Mouse (Mus musculus): Measurements from ENCODE around the gene Rasgef1b. TPM values are rescaled to one million over a fixed set of nuclear protein-coding genes. Genes with fewer than 3 reads are reported as not detected.

Rasgef1b gene
- polyA plus RNA-seq, 2 experiments, result 4.3 to 9.2 TPM

DNA sequence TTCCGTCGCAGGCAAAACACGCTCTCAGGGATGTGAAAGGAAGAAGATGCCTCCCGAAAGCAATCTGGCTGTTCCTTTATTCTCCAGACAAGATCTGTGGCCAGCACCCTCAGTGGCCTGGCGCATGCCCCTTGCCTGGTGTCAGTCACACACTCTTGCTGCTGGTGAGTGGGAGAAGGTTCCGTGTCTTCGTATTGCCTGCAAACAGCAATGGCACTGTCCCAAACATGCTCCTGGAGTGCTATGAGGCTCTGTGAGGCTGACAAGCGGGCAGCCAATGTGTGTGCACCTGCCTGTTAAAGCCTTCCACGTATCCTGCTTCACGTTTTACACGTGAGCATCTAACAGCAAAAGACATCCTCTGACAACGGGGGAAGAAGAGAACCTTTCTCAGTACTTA, 25.0 kb upstream of the Rasgef1b start:
- Histone ChIP-seq H3K4me2 (replicated peaks; ENCODE audit: low read depth, low read length, severe bottlenecking) (no peak overlapping the region), H3K4me1 (ENCODE audit: control insufficient read depth, insufficient read depth, low read length) (no peaks in the 10 kb centered on the region), H3K36me3 (ENCODE audit: control insufficient read depth, insufficient read depth, low read length) (no peaks in the 10 kb centered on the region), H3K27ac (replicated peaks; ENCODE audit: low read depth, low read length) (no peak overlapping the region), H3K9ac (ENCODE audit: low read depth, low read length, severe bottlenecking) (no peak overlapping the region), H3K27me3 (ENCODE audit: control insufficient read depth, insufficient read depth, low read length) (no peaks in the 10 kb centered on the region), H3K9me3 (ENCODE audit: control insufficient read depth, low read length) (no peaks in the 10 kb centered on the region), H3K4me3 (replicated peaks; ENCODE audit: low read length) (no peak overlapping the region)
- no peak for TF ChIP-seq POLR2A (IDR thresholded peaks at IDR 0.05; ENCODE audit: borderline replicate concordance, extremely low read depth, insufficient read depth, insufficient read length)
- no peak for DNase-seq (ENCODE audit: low spot score)
- no peak for ATAC-seq (ENCODE audit: low FRiP score, low read depth)
- WGBS, result 79% methylated on average over 12 of the region's 12 CpGs

- Histone ChIP-seq H3K36me3 (ENCODE audit: control insufficient read depth, insufficient read depth, low read length) (no peaks in the 10 kb centered on the region), H3K4me1 (ENCODE audit: control insufficient read depth, insufficient read depth, low read length) (no peaks in the 10 kb centered on the region), H3K4me2 (replicated peaks; ENCODE audit: low read depth, low read length, severe bottlenecking) (no peak overlapping the region), H3K9me3 (ENCODE audit: control insufficient read depth, low read length) (no peaks in the 10 kb centered on the region), H3K27me3 (ENCODE audit: control insufficient read depth, insufficient read depth, low read length) (no peaks in the 10 kb centered on the region), H3K4me3 (replicated peaks; ENCODE audit: low read length) (no peak overlapping the region), H3K27ac (replicated peaks; ENCODE audit: low read depth, low read length) (no peak overlapping the region), H3K9ac (ENCODE audit: low read depth, low read length, severe bottlenecking) (no peak overlapping the region)
- DNase-seq (ENCODE audit: low spot score) (no peak), ATAC-seq (ENCODE audit: low FRiP score, low read depth) (no peak)
- 76% methylated on average over 13 of the region's 13 CpGs for WGBS
- TF ChIP-seq POLR2A (IDR thresholded peaks at IDR 0.05; ENCODE audit: borderline replicate concordance, extremely low read depth, insufficient read depth, insufficient read length), result no peak
Measured at GRCm38 (mm10) chr5:99753368-99753767, 24.5 kb upstream of the Rasgef1b start.

DNA sequence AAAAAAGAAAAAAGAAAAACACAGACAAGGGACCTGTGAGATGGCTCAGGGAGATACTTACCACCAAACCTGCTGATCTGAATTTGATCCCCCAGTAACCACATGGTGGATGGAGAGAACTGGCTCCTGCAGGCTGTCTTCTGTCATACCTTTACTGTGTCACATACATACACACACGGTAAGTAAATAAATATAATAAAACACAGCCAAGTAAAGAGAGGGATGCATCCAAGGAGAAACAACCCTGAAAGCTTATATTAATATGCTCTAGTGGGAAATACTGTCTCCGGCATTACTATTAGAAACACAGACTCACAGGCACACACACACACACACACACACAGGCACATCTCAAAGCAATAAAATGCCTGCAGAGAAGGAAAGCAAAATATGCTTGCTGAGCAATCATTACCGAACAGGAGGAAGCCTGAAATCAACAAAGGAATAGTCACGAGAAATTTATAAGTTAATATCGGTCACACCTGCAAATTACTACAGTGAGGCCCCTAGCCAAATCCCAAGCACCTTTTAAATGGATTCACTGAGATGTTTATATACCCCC, 23.9 kb upstream of the Rasgef1b start:
- Histone ChIP-seq H3K9me3 (ENCODE audit: control insufficient read depth, low read length) (no peaks in the 10 kb centered on the region), H3K4me3 (replicated peaks; ENCODE audit: low read length) (no peak overlapping the region), H3K36me3 (ENCODE audit: control insufficient read depth, insufficient read depth, low read length) (no peaks in the 10 kb centered on the region), H3K9ac (ENCODE audit: low read depth, low read length, severe bottlenecking) (no peak overlapping the region), H3K4me1 (ENCODE audit: control insufficient read depth, insufficient read depth, low read length) (no peaks in the 10 kb centered on the region), H3K4me2 (replicated peaks; ENCODE audit: low read depth, low read length, severe bottlenecking) (no peak overlapping the region), H3K27ac (replicated peaks; ENCODE audit: low read depth, low read length) (no peak overlapping the region), H3K27me3 (ENCODE audit: control insufficient read depth, insufficient read depth, low read length) (no peaks in the 10 kb centered on the region)
- WGBS, result 48% methylated on average over 5 of the region's 5 CpGs
- ATAC-seq (ENCODE audit: low FRiP score, low read depth) (no peak), DNase-seq (ENCODE audit: low spot score) (no peak)
- no peak for TF ChIP-seq POLR2A (IDR thresholded peaks at IDR 0.05; ENCODE audit: borderline replicate concordance, extremely low read depth, insufficient read depth, insufficient read length)

GRCm38 (mm10) chr5:99748417-99748816, 19.6 kb upstream of the Rasgef1b start:
- Histone ChIP-seq H3K4me2 (replicated peaks; ENCODE audit: low read depth, low read length, severe bottlenecking) (no peak overlapping the region), H3K27me3 (ENCODE audit: control insufficient read depth, insufficient read depth, low read length) (no peaks in the 10 kb centered on the region), H3K4me1 (ENCODE audit: control insufficient read depth, insufficient read depth, low read length) (no peaks in the 10 kb centered on the region; the same call in 1 of the 2 replicates), H3K9me3 (ENCODE audit: control insufficient read depth, low read length) (no peaks in the 10 kb centered on the region), H3K4me3 (replicated peaks; ENCODE audit: low read length) (no peak overlapping the region), H3K36me3 (ENCODE audit: control insufficient read depth, insufficient read depth, low read length) (no peaks in the 10 kb centered on the region), H3K9ac (ENCODE audit: low read depth, low read length, severe bottlenecking) (no peak overlapping the region), H3K27ac (replicated peaks; ENCODE audit: low read depth, low read length) (no peak overlapping the region)
- 73% methylated on average over 10 of the region's 10 CpGs for WGBS
- DNase-seq (ENCODE audit: low spot score) (no peak), ATAC-seq (ENCODE audit: low FRiP score, low read depth) (no peak)
- TF ChIP-seq POLR2A (IDR thresholded peaks at IDR 0.05; ENCODE audit: borderline replicate concordance, extremely low read depth, insufficient read depth, insufficient read length), result no peak

DNA sequence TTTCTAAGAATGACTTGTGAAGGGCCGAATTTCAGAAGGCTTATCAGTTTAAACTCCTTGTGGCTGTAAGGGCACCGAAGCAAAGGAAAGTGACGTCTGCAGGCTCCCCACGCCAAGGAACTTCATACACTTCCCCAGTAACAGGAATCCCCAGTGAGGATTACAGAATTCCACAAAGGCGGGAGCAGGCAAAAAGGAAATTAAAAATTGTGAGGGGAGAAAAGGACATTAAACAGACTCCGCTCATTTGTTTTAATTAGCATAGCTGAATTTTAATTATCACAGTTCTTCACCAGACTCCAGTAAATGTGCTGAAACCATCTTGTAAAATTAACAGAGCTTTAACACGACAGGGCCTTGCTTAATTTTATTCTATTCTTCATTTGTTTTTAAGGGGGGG, 17.2 kb upstream of the Rasgef1b start:
- no peak overlapping the region for H3K4me3 ChIP-seq (replicated peaks; ENCODE audit: low read length)
- ATAC-seq (ENCODE audit: low FRiP score, low read depth), result no peak
- no peak overlapping the region for H3K27ac ChIP-seq (replicated peaks; ENCODE audit: low read depth, low read length)
- H3K36me3 ChIP-seq (ENCODE audit: control insufficient read depth, insufficient read depth, low read length), result no peaks in the 10 kb centered on the region
- TF ChIP-seq POLR2A (IDR thresholded peaks at IDR 0.05; ENCODE audit: borderline replicate concordance, extremely low read depth, insufficient read depth, insufficient read length), result no peak
- peaks cover 2% of the 10 kb centered on the region; the same call in 1 of the 2 replicates for H3K4me1 ChIP-seq (ENCODE audit: control insufficient read depth, insufficient read depth, low read length)
- H3K27me3 ChIP-seq (ENCODE audit: control insufficient read depth, insufficient read depth, low read length), result no peaks in the 10 kb centered on the region
- H3K9ac ChIP-seq (ENCODE audit: low read depth, low read length, severe bottlenecking), result no peak overlapping the region
- 29% methylated on average over 7 of the region's 7 CpGs for WGBS
- DNase-seq (ENCODE audit: low spot score), result no peak
- no peaks in the 10 kb centered on the region for H3K9me3 ChIP-seq (ENCODE audit: control insufficient read depth, low read length)
- no peak overlapping the region for H3K4me2 ChIP-seq (replicated peaks; ENCODE audit: low read depth, low read length, severe bottlenecking)

- DNase-seq (ENCODE audit: low spot score) (no peak), ATAC-seq (ENCODE audit: low FRiP score, low read depth) (no peak)
- WGBS, result 38% methylated on average over 7 of the region's 7 CpGs
- Histone ChIP-seq H3K4me3 (replicated peaks; ENCODE audit: low read length) (no peak overlapping the region), H3K27ac (replicated peaks; ENCODE audit: low read depth, low read length) (no peak overlapping the region), H3K4me2 (replicated peaks; ENCODE audit: low read depth, low read length, severe bottlenecking) (no peak overlapping the region), H3K9ac (ENCODE audit: low read depth, low read length, severe bottlenecking) (no peak overlapping the region), H3K27me3 (ENCODE audit: control insufficient read depth, insufficient read depth, low read length) (no peaks in the 10 kb centered on the region), H3K4me1 (ENCODE audit: control insufficient read depth, insufficient read depth, low read length) (peaks cover 2% of the 10 kb centered on the region; the same call in 1 of the 2 replicates), H3K9me3 (ENCODE audit: control insufficient read depth, low read length) (no peaks in the 10 kb centered on the region), H3K36me3 (ENCODE audit: control insufficient read depth, insufficient read depth, low read length) (no peaks in the 10 kb centered on the region)
- no peak for TF ChIP-seq POLR2A (IDR thresholded peaks at IDR 0.05; ENCODE audit: borderline replicate concordance, extremely low read depth, insufficient read depth, insufficient read length)
Measured at GRCm38 (mm10) chr5:99742874-99743273, 14.0 kb upstream of the Rasgef1b start.
